Mouse (Mus musculus) subcutaneous adipose tissue, adult 2 months (tissue): Measurements from ENCODE around the gene Elfn1. TPM values are rescaled to one million over a fixed set of nuclear protein-coding genes. Genes with fewer than 3 reads are reported as not detected.

Experiments
- polyA plus RNA-seq: library from polyadenylated mRNA; depleted of rRNA; stranded (reverse); fragments of >200 nt; gene quantifications from 2 replicates; pipeline ENCODE4 v1.2.3, GENCODE M21; 2012; ENCODE audit warnings: low replicate concordance; rRNA removed

The Elfn1 gene
- 0.69 and 0.80 TPM in 2 replicates for polyA plus RNA-seq

GRCm38 (mm10) chr5:139907714-139908242 is at the start of gene Elfn1:
Gene Elfn1 (plus strand): TSS chr5:139907943.

Other genes with a start within 250 kb of the Elfn1 start
- 4.5 and 6.7 TPM in 2 replicates for gene Micall2, start 171.6 kb upstream of the Elfn1 start, polyA plus RNA-seq
- 35.6 and 71.3 TPM in 2 replicates for gene Ints1, start 132.3 kb upstream of the Elfn1 start, polyA plus RNA-seq
- gene Mafk, start 116.4 kb upstream of the Elfn1 start, polyA plus RNA-seq, result 15.7 and 21.2 TPM in 2 replicates
- gene Tmem184a, start 88.0 kb upstream of the Elfn1 start, polyA plus RNA-seq, result 0.23 and 14.0 TPM in 2 replicates
- not detected in 2 replicates for gene Gm26938, start 81.5 kb upstream of the Elfn1 start, polyA plus RNA-seq
- gene Psmg3, start 81.1 kb upstream of the Elfn1 start, polyA plus RNA-seq, result 23.8 and 33.7 TPM in 2 replicates